Mouse (Mus musculus) ES-E14 (cell line): ENCODE data around the gene Dst. TPM values are rescaled to one million over a fixed set of nuclear protein-coding genes. Genes with fewer than 3 reads are reported as not detected.

Experiments
- DNase-seq: peaks from one replicate; pipeline ENCODE4 v3.0.0-alpha.2; 2013; ENCODE audit warnings: low read depth, low spot score
- H3K27ac ChIP-seq: 2 replicates; pipeline ENCODE4 v1.5.1; 2012; ENCODE audit warnings: low read depth, mild to moderate bottlenecking, low read length, moderate library complexity, mixed read lengths; ENCODE audit not compliant: poor library complexity, insufficient read depth, severe bottlenecking
- H3K36me3 ChIP-seq: 2 replicates; pipeline ENCODE4 v1.6.1; 2012; ENCODE audit warnings: mild to moderate bottlenecking, low read length, moderate library complexity, mixed read lengths; ENCODE audit not compliant: control insufficient read depth, poor library complexity, insufficient read depth, severe bottlenecking
- H3K4me1 ChIP-seq, 2 experiments: fragments of 150-350 bp in 1 of 2; sonication (generic) in 1 of 2; 2 replicates each; pipeline ENCODE4 v1.6.1; 2012; ENCODE audit warnings: low read length in 2 of 2, mild to moderate bottlenecking in 1 of 2, mixed read lengths in 1 of 2; ENCODE audit not compliant: control insufficient read depth in 2 of 2, insufficient read depth in 2 of 2, poor library complexity in 1 of 2
- H3K4me3 ChIP-seq, 2 experiments: fragments of 150-350 bp in 1 of 2; sonication (generic) in 1 of 2; 2 replicates each; pipeline ENCODE4 v1.5.1; 2012; ENCODE audit warnings: low read length in 2 of 2, low read depth in 1 of 2, mild to moderate bottlenecking in 1 of 2, mixed read lengths in 1 of 2; ENCODE audit not compliant: insufficient read depth in 1 of 2, poor library complexity in 1 of 2, severe bottlenecking in 1 of 2
- H3K9ac ChIP-seq: 2 replicates; pipeline ENCODE4 v1.6.1; 2012; ENCODE audit warnings: low read depth, mild to moderate bottlenecking, low read length, mixed read lengths; ENCODE audit not compliant: poor library complexity, insufficient read depth, severe bottlenecking
- H3K9me3 ChIP-seq: fragments of 150-350 bp; sonication (generic); 2 replicates; pipeline ENCODE4 v1.6.1; 2012; ENCODE audit warnings: low read depth, mild to moderate bottlenecking, low read length; ENCODE audit not compliant: control insufficient read depth, insufficient read depth
- CHD2 ChIP-seq: IDR thresholded peaks from 2 replicates; pipeline ENCODE4 v1.6.1; 2014; ENCODE audit warnings: mild to moderate bottlenecking, low read depth, low read length, inconsistent platforms
- HCFC1 ChIP-seq: IDR thresholded peaks from 2 replicates; pipeline ENCODE4 v1.6.1; 2012; ENCODE audit warnings: low read length, inconsistent platforms, borderline replicate concordance; ENCODE audit not compliant: insufficient read depth
- MAFK ChIP-seq: IDR thresholded peaks from 2 replicates; pipeline ENCODE4 v1.6.1; 2014; ENCODE audit warnings: mild to moderate bottlenecking, low read depth, low read length, inconsistent platforms; ENCODE audit not compliant: insufficient read depth
- ZC3H11A ChIP-seq: IDR thresholded peaks from 2 replicates; pipeline ENCODE4 v1.6.1; 2012; ENCODE audit warnings: low read depth, mild to moderate bottlenecking, inconsistent platforms, low read length, borderline replicate concordance
- ZNF384 ChIP-seq: IDR thresholded peaks from 2 replicates; pipeline ENCODE4 v1.6.1; 2012; ENCODE audit warnings: low read depth, low read length, inconsistent platforms
- in situ Hi-C, 2 experiments: fragments of 600-800 bp; cut with MboI; formaldehyde crosslinking; loops; one replicate each; pipeline ENCODE4 v1.15.1; 2025; ENCODE audit warnings: low sequenced_read_pairs in 2 of 2, inconsistent platforms in 1 of 2; ENCODE audit not compliant: unreplicated experiment in 2 of 2
- total RNA-seq: library from RNA; depleted of rRNA; stranded (reverse); fragments of 300-350 nt; gene quantifications from 2 replicates; pipeline ENCODE4 v1.2.3, GENCODE M21; 2012

Gene Dst
- total RNA-seq, 1 experiment: 186 TPM

- H3K4me3 ChIP-seq: no peak overlapping the region
- H3K4me1 ChIP-seq: peaks cover 0 to 6% of the 10 kb centered on the region in 2 experiments; a peak in 1 of 4 replicates
- no peaks in the 10 kb centered on the region for H3K36me3 ChIP-seq
- TF ChIP-seq HCFC1 (no peak), CHD2 (no peak), ZNF384 (no peak), ZC3H11A (no peak), MAFK (no peak)
- H3K9me3 ChIP-seq: no peaks in the 10 kb centered on the region
- in situ Hi-C loops: no loop called here
- no peak for DNase-seq
- no peak overlapping the region for H3K9ac ChIP-seq
- H3K27ac ChIP-seq: no peak overlapping the region
These were observed 86.2 kb downstream of the Dst start for GRCm38 (mm10) chr1:33994201-33994600.

GRCm38 (mm10) chr1:33995386-33995785, 87.4 kb downstream of the Dst start:
- TF ChIP-seq ZNF384 (no peak), MAFK (no peak), HCFC1 (no peak), ZC3H11A (no peak), CHD2 (no peak)
- H3K9me3 ChIP-seq: no peaks in the 10 kb centered on the region
- H3K4me1 ChIP-seq: no peaks in the 10 kb centered on the region
- no peaks in the 10 kb centered on the region for H3K36me3 ChIP-seq
- no peak overlapping the region for H3K27ac ChIP-seq
- in situ Hi-C loops: no loop called here
- H3K4me3 ChIP-seq: no peak overlapping the region
- no peak overlapping the region for H3K9ac ChIP-seq
- DNase-seq: no peak

- no peak for DNase-seq
- Histone ChIP-seq H3K36me3 (no peaks in the 10 kb centered on the region), H3K4me3 (no peak overlapping the region), H3K9ac (no peak overlapping the region), H3K9me3 (no peaks in the 10 kb centered on the region), H3K4me1 (no peaks in the 10 kb centered on the region), H3K27ac (no peak overlapping the region)
- in situ Hi-C loops: no loop called here
- TF ChIP-seq ZC3H11A (no peak), MAFK (no peak), CHD2 (no peak), HCFC1 (no peak), ZNF384 (no peak)
These were observed 88.3 kb downstream of the Dst start for GRCm38 (mm10) chr1:33996105-33996887.

- Histone ChIP-seq H3K4me3 (no peak overlapping the region), H3K9ac (no peak overlapping the region), H3K36me3 (no peaks in the 10 kb centered on the region), H3K27ac (no peak overlapping the region), H3K4me1 (peaks cover 0 to 4% of the 10 kb centered on the region in 2 experiments; a peak in 2 of 4 replicates), H3K9me3 (no peaks in the 10 kb centered on the region)
- TF ChIP-seq HCFC1 (no peak), MAFK (no peak), CHD2 (no peak), ZNF384 (no peak), ZC3H11A (no peak)
- in situ Hi-C loops: no loop called here
- no peak for DNase-seq
These were observed 94.3 kb downstream of the Dst start for GRCm38 (mm10) chr1:34002321-34002720.

GRCm38 (mm10) chr1:34002970-34003369, 94.9 kb downstream of the Dst start:
- H3K36me3 ChIP-seq: no peaks in the 10 kb centered on the region
- no peak overlapping the region for H3K4me3 ChIP-seq
- H3K9ac ChIP-seq: no peak overlapping the region
- H3K9me3 ChIP-seq: no peaks in the 10 kb centered on the region
- TF ChIP-seq MAFK: no peak
- in situ Hi-C loops: no loop called here
- H3K4me1 ChIP-seq: peaks cover 5 to 8% of the 10 kb centered on the region in 2 experiments; a peak in 3 of 4 replicates
- DNase-seq: no peak
- no peak overlapping the region for H3K27ac ChIP-seq
